Mouse (Mus musculus): ENCODE measurements around the gene Vmn1r1.

- no peak for TF ChIP-seq CTCF (conservative IDR thresholded peaks at IDR 0.05 in 1 of 2, IDR thresholded peaks at IDR 0.05 in 1 of 2; ENCODE audit: low read depth in 2 of 2, low read length in 2 of 2)
- TF ChIP-seq MXI1 (IDR thresholded peaks at IDR 0.05; ENCODE audit: low read depth, low read length) = no peak
- TF ChIP-seq POLR2A (IDR thresholded peaks at IDR 0.05; ENCODE audit: low read depth, low read length) = no peak
- TF ChIP-seq ETS1 (conservative IDR thresholded peaks at IDR 0.05; ENCODE audit: low read depth, low read length) = no peak
- no peak for TF ChIP-seq EP300 (IDR thresholded peaks at IDR 0.05; ENCODE audit: low read length)
- TF ChIP-seq SIN3A (IDR thresholded peaks at IDR 0.05; ENCODE audit: low read length) = 0 out of 2 replicates have a peak, but pooled peaks have one; percentile 21
- TF ChIP-seq HCFC1 (IDR thresholded peaks at IDR 0.05; ENCODE audit: low read depth, low read length) = no peak
These were observed 59.3 kb downstream of the Vmn1r1 start for GRCm38 (mm10) chr1:182105023-182105422.

Data from CH12.LX (cell line).